Mouse (Mus musculus) ES-Bruce4 (cell line): ENCODE data around the gene Bpi.

Experiments
- CTCF ChIP-seq: IDR thresholded peaks from one replicate; pipeline ENCODE4 v1.8.1; 2011; ENCODE audit warnings: low read depth, low read length
- POLR2A ChIP-seq: IDR thresholded peaks from one replicate; pipeline ENCODE4 v1.8.1; 2011; ENCODE audit warnings: low read length; ENCODE audit not compliant: insufficient read depth

DNA sequence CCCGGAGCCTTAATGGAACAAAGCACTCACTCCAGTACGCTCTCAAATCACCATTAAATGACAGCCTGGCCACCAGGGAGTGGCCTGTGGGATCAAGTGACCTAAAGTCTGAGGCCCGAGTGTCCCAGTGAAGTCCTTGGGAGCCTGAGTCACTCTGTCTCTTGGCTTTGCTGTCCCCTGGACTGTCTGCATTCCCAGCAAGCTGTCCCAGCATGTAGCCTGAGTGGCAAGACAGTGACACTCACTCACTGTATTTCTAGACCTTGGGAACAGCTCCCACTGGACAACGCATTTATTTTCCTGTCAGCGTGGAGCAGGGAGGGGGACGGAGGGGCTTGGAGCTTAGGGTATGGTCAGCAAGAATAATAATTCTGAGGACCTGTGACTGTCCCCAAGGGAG lies 18.6 kb downstream of the Bpi start:
- TF ChIP-seq CTCF (no peak), POLR2A (no peak)
